In genomic region chr16:25314006-25314405, GRCm38 (mm10) we compare ENCODE assay signal across 16 mouse cellular contexts. TPM values are rescaled to one million over a fixed set of nuclear protein-coding genes. Genes with fewer than 3 reads are reported as not detected.
DNase-seq lines count a peak whose midpoint lies in the region; ATAC-seq and TF ChIP-seq lines count a peak whose summit lies in the region.
"Had no signal": no experiment of that assay in that cellular context is flagged by ENCODE, and none has a peak within 500 bp of the region (broad histone marks: within the 10 kb centered on the region; RNA-seq: fewer than 3 reads in every experiment).

No protein-coding gene starts in this region.

- 86% methylated on average over 5 of the region's 5 CpGs for WGBS in midbrain, postnatal 0 days

- no peak overlapping the region for H3K4me3 ChIP-seq in midbrain, postnatal 0 days (ENCODE audit: low read depth, low read length)
- H3K4me3 ChIP-seq: embryonic facial prominence, embryonic 15.5 days; liver, embryonic 15.5 days had no signal

- H3K27ac ChIP-seq in midbrain, postnatal 0 days (ENCODE audit: low read depth, low read length), result no peak overlapping the region
- H3K27ac ChIP-seq: embryonic facial prominence, embryonic 15.5 days; liver, embryonic 15.5 days had no signal

- H3K4me2 ChIP-seq in midbrain, postnatal 0 days (ENCODE audit: low read depth, low read length, poor library complexity, severe bottlenecking), result no peak overlapping the region
- H3K4me2 ChIP-seq: embryonic facial prominence, embryonic 15.5 days; liver, embryonic 15.5 days had no signal

- no peaks in the 10 kb centered on the region for H3K4me1 ChIP-seq in midbrain, postnatal 0 days (ENCODE audit: insufficient read depth, low read length)
- H3K4me1 ChIP-seq: liver, embryonic 15.5 days had no signal

- TF ChIP-seq POLR2A in brain, embryonic 14.5 days (IDR thresholded peaks at IDR 0.05; ENCODE audit: borderline replicate concordance, extremely low read depth, insufficient read depth, insufficient read length, poor library complexity, severe bottlenecking), result no peak

- TF ChIP-seq CTCF in brain, embryonic 14.5 days (IDR thresholded peaks at IDR 0.05; ENCODE audit: borderline replicate concordance, extremely low read depth, insufficient read depth, insufficient read length), result no peak
- no peak for TF ChIP-seq CTCF in midbrain, postnatal 0 days (IDR thresholded peaks at IDR 0.05)

- no peaks in the 10 kb centered on the region for H3K36me3 ChIP-seq in midbrain, postnatal 0 days (ENCODE audit: insufficient read depth, low read length)
- H3K36me3 ChIP-seq: embryonic facial prominence, embryonic 15.5 days; liver, embryonic 15.5 days had no signal

- H3K27me3 ChIP-seq in midbrain, postnatal 0 days (ENCODE audit: insufficient read depth, low read length), result no peaks in the 10 kb centered on the region
- H3K27me3 ChIP-seq: embryonic facial prominence, embryonic 15.5 days; liver, embryonic 15.5 days had no signal

- ATAC-seq in midbrain, postnatal 0 days (ENCODE audit: low FRiP score), result no peak

- H3K9ac ChIP-seq in midbrain, postnatal 0 days (replicated peaks; ENCODE audit: low read length, poor library complexity, severe bottlenecking), result no peak overlapping the region
- H3K9ac ChIP-seq: embryonic facial prominence, embryonic 15.5 days; liver, embryonic 15.5 days had no signal

- no peaks in the 10 kb centered on the region for H3K9me3 ChIP-seq in midbrain, postnatal 0 days (ENCODE audit: low read length)
- H3K9me3 ChIP-seq: embryonic facial prominence, embryonic 15.5 days; liver, embryonic 15.5 days had no signal

- DNase-seq in brain, embryonic 14.5 days (ENCODE audit: low read depth), result peak; percentile 69
- peak; percentile 29 to 61 for DNase-seq in frontal cortex, postnatal 10 days (ENCODE audit: low spot score in 2 of 2)
- DNase-seq in layer of hippocampus, postnatal 36 days, result peak; percentile 39 to 48
- peak; percentile 60 to 84 for DNase-seq in right cerebral cortex, postnatal 10 days (ENCODE audit: low spot score in 2 of 2)
- no peak for DNase-seq in midbrain, postnatal 0 days (ENCODE audit: low spot score)
- DNase-seq in B cell, adult 2 months, result no peak
- no peak for DNase-seq in ovary, postnatal 14 days (ENCODE audit: low spot score)
- DNase-seq: cerebellum, adult 9-11 months; heart, postnatal 36 days; lung, postnatal 4 days had no signal

RNA-seq across cellular contexts. Expression of gene Tprg, which starts 27.4 kb away (rescaled TPM):
- polyA plus RNA-seq in brain, embryonic 14.5 days (2012; rRNA removed), result not detected in 2 replicates
- not detected for total RNA-seq in layer of hippocampus, postnatal 36 days (2021)
- total RNA-seq in midbrain, postnatal 0 days (2014; rRNA removed), result 0.16 TPM in 1 of 2 replicates, not detected in the other
- not detected in 2 replicates for polyA plus RNA-seq in midbrain, postnatal 0 days (2015; fragmentation: Nextera tagmentation; extraction: Ambion mirVana)
- total RNA-seq: adrenal gland, postnatal 4 days; heart, postnatal 36 days; layer of hippocampus, postnatal 25 days; neutrophil, adult 5-6 weeks had no signal
- polyA plus RNA-seq: liver, embryonic 15.5 days; spleen, adult 2 months had no signal

Comparison
In these comparisons a context has a peak if more than half of its experiments do, and no peak if none do; other contexts are left out.
1. DNase-seq: peak in brain, embryonic 14.5 days (single experiment), frontal cortex, postnatal 10 days (2 of 2), layer of hippocampus, postnatal 36 days (2 of 2) and right cerebral cortex, postnatal 10 days (2 of 2); none in midbrain, postnatal 0 days (single experiment), B cell, adult 2 months (0 of 2) and ovary, postnatal 14 days (single experiment).